Mouse (Mus musculus): ENCODE measurements around the gene Selplg. TPM values are rescaled to one million over a fixed set of nuclear protein-coding genes. Genes with fewer than 3 reads are reported as not detected.
"Not testable (repeated sequence)": the region's sequence is repeated elsewhere in the genome, so short reads cannot be mapped to it uniquely, and the experiment has no call there.

Gene Selplg
- total and polyA plus RNA-seq, 2 experiments from 2014 or later: 1.8 to 2.8 TPM

DNA sequence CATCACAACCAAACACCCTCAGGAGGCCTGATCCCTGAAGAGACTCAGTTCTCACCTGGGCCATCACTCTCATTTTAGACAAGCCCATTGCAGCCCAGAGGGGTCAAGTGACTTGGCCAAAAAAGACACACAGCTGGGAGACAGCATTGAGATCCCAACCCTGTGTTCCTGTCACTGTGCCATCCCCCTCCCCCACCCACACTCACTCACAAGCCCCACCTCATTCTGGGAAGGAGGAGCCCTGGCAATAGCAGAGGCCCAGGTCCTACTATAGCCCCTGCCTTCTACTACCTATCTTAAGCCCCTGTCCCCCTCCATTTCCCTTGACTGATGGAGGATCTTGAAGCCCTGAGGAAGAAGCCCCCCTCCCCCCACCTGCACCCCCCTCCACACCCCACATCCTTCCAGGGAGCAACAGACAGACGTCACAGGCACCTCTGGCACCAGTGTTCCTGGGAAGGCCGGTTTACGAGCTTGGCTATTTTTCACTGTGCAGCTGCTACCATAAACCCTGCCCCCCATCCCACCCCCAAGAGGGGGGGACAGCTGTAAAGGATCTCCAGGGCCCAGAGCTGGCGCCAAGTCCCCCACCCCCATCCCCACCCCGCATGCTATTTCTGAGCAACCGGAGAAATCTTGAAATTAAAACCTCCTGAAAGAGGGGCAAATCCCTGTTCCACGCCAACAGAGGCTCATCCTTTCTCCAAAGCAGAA lies 43.2 kb downstream of the Selplg start:
- H3K9me3 ChIP-seq (ENCODE audit: low read length): no peaks in the 10 kb centered on the region
- 34% methylated on average over 7 of the region's 7 CpGs for WGBS
- no peaks in the 10 kb centered on the region for H3K4me1 ChIP-seq (ENCODE audit: insufficient read depth, low read length)
- H3K27me3 ChIP-seq (ENCODE audit: insufficient read depth, low read length): no peaks in the 10 kb centered on the region
- no peak; the same call in 1 of the 2 replicates for ATAC-seq
- no peak overlapping the region for H3K9ac ChIP-seq (replicated peaks; ENCODE audit: low read length)
- H3K36me3 ChIP-seq (ENCODE audit: insufficient read depth, low read length): no peaks in the 10 kb centered on the region
- no peak overlapping the region for H3K27ac ChIP-seq
- DNase-seq (ENCODE audit: low spot score): no peak
- TF ChIP-seq CTCF (IDR thresholded peaks at IDR 0.05; ENCODE audit: low read depth): no peak
- H3K4me2 ChIP-seq (ENCODE audit: low read depth, low read length): no peak overlapping the region
- no peak overlapping the region for H3K4me3 ChIP-seq (ENCODE audit: low read length)

DNA sequence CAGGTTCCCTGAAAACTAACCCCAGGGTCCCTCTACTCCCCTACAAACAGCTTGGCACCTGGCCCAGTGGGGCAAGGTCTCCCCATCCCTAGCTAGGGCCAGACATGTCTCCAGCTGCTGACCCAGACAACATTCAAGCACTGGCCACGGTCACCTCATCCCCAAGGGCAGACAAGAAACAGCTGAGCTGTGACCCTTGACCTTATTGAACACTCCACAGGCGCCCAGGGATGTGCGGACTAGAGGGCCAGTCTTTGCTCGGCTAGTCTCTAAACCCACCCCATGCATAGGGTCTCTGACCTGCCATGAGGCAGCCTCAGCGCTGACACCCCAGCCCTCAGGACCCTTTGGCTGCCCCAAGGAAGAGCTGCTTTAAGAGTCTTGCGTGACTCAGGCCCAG lies 43.8 kb downstream of the Selplg start:
- no peak for TF ChIP-seq CTCF (IDR thresholded peaks at IDR 0.05; ENCODE audit: low read depth)
- H3K4me3 ChIP-seq (ENCODE audit: low read length): no peak overlapping the region
- ATAC-seq (no peak), DNase-seq (ENCODE audit: low spot score) (no peak)
- no peak overlapping the region for H3K9ac ChIP-seq (replicated peaks; ENCODE audit: low read length)
- H3K4me1 ChIP-seq (ENCODE audit: insufficient read depth, low read length): no peaks in the 10 kb centered on the region
- no peak overlapping the region for H3K4me2 ChIP-seq (ENCODE audit: low read depth, low read length)
- no peaks in the 10 kb centered on the region for H3K27me3 ChIP-seq (ENCODE audit: insufficient read depth, low read length)
- H3K36me3 ChIP-seq (ENCODE audit: insufficient read depth, low read length): no peaks in the 10 kb centered on the region
- H3K27ac ChIP-seq: no peak overlapping the region
- WGBS: 48% methylated on average over 6 of the region's 6 CpGs
- no peaks in the 10 kb centered on the region for H3K9me3 ChIP-seq (ENCODE audit: low read length)

- Histone ChIP-seq H3K4me3 (ENCODE audit: low read length) (no peak overlapping the region), H3K36me3 (ENCODE audit: insufficient read depth, low read length) (no peaks in the 10 kb centered on the region), H3K27me3 (ENCODE audit: insufficient read depth, low read length) (no peaks in the 10 kb centered on the region), H3K4me1 (ENCODE audit: insufficient read depth, low read length) (no peaks in the 10 kb centered on the region), H3K4me2 (ENCODE audit: low read depth, low read length) (no peak overlapping the region), H3K27ac (no peak overlapping the region), H3K9me3 (ENCODE audit: low read length) (no peaks in the 10 kb centered on the region), H3K9ac (replicated peaks; ENCODE audit: low read length) (no peak overlapping the region)
- ATAC-seq (no peak), DNase-seq (ENCODE audit: low spot score) (no peak)
- 84% methylated on average over 5 of the region's 5 CpGs for WGBS
- no peak for TF ChIP-seq CTCF (IDR thresholded peaks at IDR 0.05; ENCODE audit: low read depth)
These were observed 45.5 kb downstream of the Selplg start for GRCm38 (mm10) chr5:113786985-113787384.

DNA sequence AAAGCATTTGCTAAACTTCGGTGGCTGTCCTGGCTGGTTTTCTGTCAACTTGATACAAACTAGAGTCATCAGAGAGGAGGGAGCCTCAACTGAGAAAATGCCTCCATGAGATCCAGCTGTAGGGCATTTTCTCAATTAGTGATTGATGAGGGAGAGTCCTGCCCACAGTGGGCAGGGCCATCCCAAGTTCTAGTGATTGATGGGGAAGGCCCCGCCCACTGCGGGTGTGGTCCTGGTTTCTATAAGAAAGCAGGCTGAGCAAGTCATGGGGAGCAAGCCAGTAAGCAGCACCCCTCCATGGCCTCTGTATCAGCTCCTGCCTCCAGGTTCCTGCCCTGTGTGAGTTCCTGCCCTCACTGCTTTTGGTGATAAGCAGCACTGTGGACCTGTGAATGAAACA lies 48.3 kb downstream of the Selplg start:
- H3K4me2 ChIP-seq (ENCODE audit: low read depth, low read length); ATAC-seq; H3K4me3 ChIP-seq (ENCODE audit: low read length); DNase-seq (ENCODE audit: low spot score); H3K36me3 ChIP-seq (ENCODE audit: insufficient read depth, low read length); H3K9ac ChIP-seq (replicated peaks; ENCODE audit: low read length); H3K4me1 ChIP-seq (ENCODE audit: insufficient read depth, low read length); H3K27me3 ChIP-seq (ENCODE audit: insufficient read depth, low read length); H3K9me3 ChIP-seq (ENCODE audit: low read length); H3K27ac ChIP-seq: not testable (repeated sequence)
- whole genome bisulfite sequencing: 39% methylated on average over 3 of the region's 3 CpGs

GRCm38 (mm10) chr5:113783581-113784001 lies 48.9 kb downstream of the Selplg start:
- 19% methylated on average over 12 of the region's 12 CpGs for WGBS
- no peak for DNase-seq (ENCODE audit: low spot score)

DNA sequence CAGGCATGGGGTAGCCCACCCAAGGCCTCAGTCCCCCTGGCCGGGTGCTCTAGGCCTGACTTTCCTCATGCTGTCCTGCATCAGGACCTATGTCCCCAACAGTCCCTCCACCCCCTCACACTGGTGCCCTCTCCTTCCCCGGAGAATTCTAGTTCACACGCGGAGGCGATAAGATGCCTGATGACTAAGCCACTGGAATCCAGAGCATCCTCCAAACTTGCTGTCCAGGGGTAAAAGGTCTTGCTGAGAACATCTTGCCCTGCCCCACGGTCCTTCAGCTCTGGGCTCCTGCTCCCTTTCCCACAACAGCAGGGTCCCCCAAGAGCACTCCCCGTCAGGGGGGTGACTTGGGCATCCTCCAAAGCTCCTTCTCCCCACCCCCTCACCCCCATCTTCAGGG lies 49.8 kb downstream of the Selplg start:
- TF ChIP-seq CTCF (IDR thresholded peaks at IDR 0.05; ENCODE audit: low read depth): no peak
- H3K9ac ChIP-seq (replicated peaks; ENCODE audit: low read length): no peak overlapping the region
- no peaks in the 10 kb centered on the region for H3K9me3 ChIP-seq (ENCODE audit: low read length)
- DNase-seq (ENCODE audit: low spot score): no peak
- H3K4me2 ChIP-seq (ENCODE audit: low read depth, low read length): no peak overlapping the region
- no peak overlapping the region for H3K4me3 ChIP-seq (ENCODE audit: low read length)
- WGBS: 86% methylated on average over 7 of the region's 7 CpGs
- H3K27ac ChIP-seq: no peak overlapping the region
- no peak for ATAC-seq
- no peaks in the 10 kb centered on the region for H3K36me3 ChIP-seq (ENCODE audit: insufficient read depth, low read length)
- H3K4me1 ChIP-seq (ENCODE audit: insufficient read depth, low read length): no peaks in the 10 kb centered on the region
- H3K27me3 ChIP-seq (ENCODE audit: insufficient read depth, low read length): no peaks in the 10 kb centered on the region

More at GRCm38 (mm10) chr5:113783581-113784001, 48.9 kb downstream of the Selplg start:
- H3K27ac ChIP-seq: no peak overlapping the region
- no peak overlapping the region for H3K4me3 ChIP-seq (ENCODE audit: low read length)
- no peaks in the 10 kb centered on the region for H3K36me3 ChIP-seq (ENCODE audit: insufficient read depth, low read length)
- no peaks in the 10 kb centered on the region for H3K9me3 ChIP-seq (ENCODE audit: low read length)
- no peak overlapping the region for H3K4me2 ChIP-seq (ENCODE audit: low read depth, low read length)
- H3K9ac ChIP-seq (replicated peaks; ENCODE audit: low read length): no peak overlapping the region
- no peak for ATAC-seq
- H3K27me3 ChIP-seq (ENCODE audit: insufficient read depth, low read length): no peaks in the 10 kb centered on the region
- no peak for TF ChIP-seq CTCF (IDR thresholded peaks at IDR 0.05; ENCODE audit: low read depth)
- H3K4me1 ChIP-seq (ENCODE audit: insufficient read depth, low read length): no peaks in the 10 kb centered on the region

GRCm38 (mm10) chr5:113781875-113782274 lies 50.6 kb downstream of the Selplg start:
- ATAC-seq (no peak), DNase-seq (ENCODE audit: low spot score) (no peak)
- no peaks in the 10 kb centered on the region for H3K9me3 ChIP-seq (ENCODE audit: low read length)
- TF ChIP-seq CTCF (IDR thresholded peaks at IDR 0.05; ENCODE audit: low read depth): no peak
- no peak overlapping the region for H3K4me3 ChIP-seq (ENCODE audit: low read length)
- H3K27ac ChIP-seq: no peak overlapping the region
- peaks cover 4% of the 10 kb centered on the region; the same call in 1 of the 2 replicates for H3K36me3 ChIP-seq (ENCODE audit: insufficient read depth, low read length)
- no peak overlapping the region for H3K4me2 ChIP-seq (ENCODE audit: low read depth, low read length)
- H3K9ac ChIP-seq (replicated peaks; ENCODE audit: low read length): no peak overlapping the region
- WGBS: 79% methylated on average over 7 of the region's 7 CpGs
- H3K4me1 ChIP-seq (ENCODE audit: insufficient read depth, low read length): no peaks in the 10 kb centered on the region
- no peaks in the 10 kb centered on the region for H3K27me3 ChIP-seq (ENCODE audit: insufficient read depth, low read length)
